Mouse (Mus musculus): Measurements from ENCODE around the gene Ogdhl. TPM values are rescaled to one million over a fixed set of nuclear protein-coding genes. Genes with fewer than 3 reads are reported as not detected.
"Not testable (repeated sequence)": the region's sequence is repeated elsewhere in the genome, so short reads cannot be mapped to it uniquely, and the experiment has no call there.

Gene Ogdhl
- 0.13 TPM in 1 of 2 replicates, not detected in the other for total RNA-seq (2017)

GRCm38 (mm10) chr14:32321732-32322685 is at the start of gene Ogdhl:
Gene Ogdhl, plus strand, starts transcription at chr14:32322019.
- ATAC-seq (replicated peaks in 1 of 2; ENCODE audit: insufficient read depth in 1 of 2, low FRiP score in 2 of 2, low TSS enrichment in 1 of 2, low read depth in 1 of 2, poor library complexity in 2 of 2, severe bottlenecking in 2 of 2): peak; percentile 59 to 88; a peak in 2 of 4 replicates

- ATAC-seq (replicated peaks in 1 of 2; ENCODE audit: insufficient read depth in 1 of 2, low FRiP score in 2 of 2, low TSS enrichment in 1 of 2, low read depth in 1 of 2, poor library complexity in 2 of 2, severe bottlenecking in 2 of 2): no peak
These were observed 20.2 kb upstream of the Ogdhl start for GRCm38 (mm10) chr14:32301622-32302021.

GRCm38 (mm10) chr14:32302423-32302822 is 19.4 kb upstream of the Ogdhl start:
- ATAC-seq (replicated peaks in 1 of 2; ENCODE audit: insufficient read depth in 1 of 2, low FRiP score in 2 of 2, low TSS enrichment in 1 of 2, low read depth in 1 of 2, poor library complexity in 2 of 2, severe bottlenecking in 2 of 2): no peak

GRCm38 (mm10) chr14:32304921-32305320 is 16.9 kb upstream of the Ogdhl start:
- no peak for ATAC-seq (replicated peaks in 1 of 2; ENCODE audit: insufficient read depth in 1 of 2, low FRiP score in 2 of 2, low TSS enrichment in 1 of 2, low read depth in 1 of 2, poor library complexity in 2 of 2, severe bottlenecking in 2 of 2)

- ATAC-seq (replicated peaks in 1 of 2; ENCODE audit: insufficient read depth in 1 of 2, low FRiP score in 2 of 2, low TSS enrichment in 1 of 2, low read depth in 1 of 2, poor library complexity in 2 of 2, severe bottlenecking in 2 of 2): peak; percentile 60 to 65; a peak in 3 of 4 replicates
These were observed 11.9 kb upstream of the Ogdhl start for GRCm38 (mm10) chr14:32309876-32310275.

- no peak for ATAC-seq (replicated peaks in 1 of 2; ENCODE audit: insufficient read depth in 1 of 2, low FRiP score in 2 of 2, low TSS enrichment in 1 of 2, low read depth in 1 of 2, poor library complexity in 2 of 2, severe bottlenecking in 2 of 2)
These were observed 10.3 kb upstream of the Ogdhl start for GRCm38 (mm10) chr14:32311381-32312035.

GRCm38 (mm10) chr14:32317822-32318221 is 4.0 kb upstream of the Ogdhl start:
- ATAC-seq (replicated peaks in 1 of 2; ENCODE audit: insufficient read depth in 1 of 2, low FRiP score in 2 of 2, low TSS enrichment in 1 of 2, low read depth in 1 of 2, poor library complexity in 2 of 2, severe bottlenecking in 2 of 2): no peak

GRCm38 (mm10) chr14:32323221-32323620 is 1.4 kb downstream of the Ogdhl start:
- no peak for ATAC-seq (replicated peaks in 1 of 2; ENCODE audit: insufficient read depth in 1 of 2, low FRiP score in 2 of 2, low TSS enrichment in 1 of 2, low read depth in 1 of 2, poor library complexity in 2 of 2, severe bottlenecking in 2 of 2)

GRCm38 (mm10) chr14:32327366-32327765 is 5.5 kb downstream of the Ogdhl start:
- no peak for ATAC-seq (replicated peaks in 1 of 2; ENCODE audit: insufficient read depth in 1 of 2, low FRiP score in 2 of 2, low TSS enrichment in 1 of 2, low read depth in 1 of 2, poor library complexity in 2 of 2, severe bottlenecking in 2 of 2)

GRCm38 (mm10) chr14:32332515-32333445 is 11.0 kb downstream of the Ogdhl start:
- no peak for ATAC-seq (replicated peaks in 1 of 2; ENCODE audit: insufficient read depth in 1 of 2, low FRiP score in 2 of 2, low TSS enrichment in 1 of 2, low read depth in 1 of 2, poor library complexity in 2 of 2, severe bottlenecking in 2 of 2)

GRCm38 (mm10) chr14:32336021-32336420 is 14.2 kb downstream of the Ogdhl start:
- ATAC-seq (replicated peaks in 1 of 2; ENCODE audit: insufficient read depth in 1 of 2, low FRiP score in 2 of 2, low TSS enrichment in 1 of 2, low read depth in 1 of 2, poor library complexity in 2 of 2, severe bottlenecking in 2 of 2): no peak

GRCm38 (mm10) chr14:32336547-32336946 is 14.7 kb downstream of the Ogdhl start:
- no peak for ATAC-seq (replicated peaks in 1 of 2; ENCODE audit: insufficient read depth in 1 of 2, low FRiP score in 2 of 2, low TSS enrichment in 1 of 2, low read depth in 1 of 2, poor library complexity in 2 of 2, severe bottlenecking in 2 of 2)

GRCm38 (mm10) chr14:32341823-32342222 is 20.0 kb downstream of the Ogdhl start:
- peak in 1 of 2 experiments; percentile 18; a peak in 1 of 4 replicates for ATAC-seq (replicated peaks in 1 of 2; ENCODE audit: insufficient read depth in 1 of 2, low FRiP score in 2 of 2, low TSS enrichment in 1 of 2, low read depth in 1 of 2, poor library complexity in 2 of 2, severe bottlenecking in 2 of 2)

GRCm38 (mm10) chr14:32344176-32344575 is 22.4 kb downstream of the Ogdhl start:
- ATAC-seq (replicated peaks in 1 of 2; ENCODE audit: insufficient read depth in 1 of 2, low FRiP score in 2 of 2, low TSS enrichment in 1 of 2, low read depth in 1 of 2, poor library complexity in 2 of 2, severe bottlenecking in 2 of 2): no peak

- ATAC-seq (replicated peaks in 1 of 2; ENCODE audit: insufficient read depth in 1 of 2, low FRiP score in 2 of 2, low TSS enrichment in 1 of 2, low read depth in 1 of 2, poor library complexity in 2 of 2, severe bottlenecking in 2 of 2): no peak
These were observed 22.9 kb downstream of the Ogdhl start for GRCm38 (mm10) chr14:32344694-32345093.

- ATAC-seq (replicated peaks in 1 of 2; ENCODE audit: insufficient read depth in 1 of 2, low FRiP score in 2 of 2, low TSS enrichment in 1 of 2, low read depth in 1 of 2, poor library complexity in 2 of 2, severe bottlenecking in 2 of 2): no peak
These were observed 25.5 kb downstream of the Ogdhl start for GRCm38 (mm10) chr14:32347307-32347706.

GRCm38 (mm10) chr14:32351181-32351920 is 29.5 kb downstream of the Ogdhl start:
- not testable (repeated sequence) for ATAC-seq (replicated peaks in 1 of 2; ENCODE audit: insufficient read depth in 1 of 2, low FRiP score in 2 of 2, low TSS enrichment in 1 of 2, low read depth in 1 of 2, poor library complexity in 2 of 2, severe bottlenecking in 2 of 2)
